Mouse (Mus musculus) v-Abl transformed pro-B cells (cell line): ENCODE results near the gene Gm21616.
"Not testable (repeated sequence)": the region's sequence is repeated elsewhere in the genome, so short reads cannot be mapped to it uniquely, and the experiment has no call there.

Source experiments
- in situ Hi-C, 2 experiments: fragments of 400-800 bp; cut with MboI; formaldehyde crosslinking; loops; one replicate each; pipeline ENCODE4 v1.15.1; 2025; ENCODE audit not compliant: unreplicated experiment in 2 of 2

Gm21616 gene

GRCm38 (mm10) chrX:125435242-125435641, at the start of gene Gm21616:
Gm21616 (plus strand) TSS chrX:125435542.
- in situ Hi-C loops = not testable (repeated sequence)
